Mouse (Mus musculus) olfactory bulb, adult 2 months (tissue): Measurements from ENCODE around the gene Gls2.

Source experiments
- CTCF ChIP-seq: fragments of 200-500 bp; IDR thresholded peaks from 2 replicates; pipeline ENCODE4 v1.5.1; 2012; ENCODE audit warnings: low read depth, mild to moderate bottlenecking, low read length, moderate library complexity; ENCODE audit not compliant: insufficient read depth
- POLR2A ChIP-seq: fragments of 200-500 bp; IDR thresholded peaks from 2 replicates; pipeline ENCODE4 v1.6.1; 2012; ENCODE audit warnings: mild to moderate bottlenecking, low read depth, low read length, moderate library complexity; ENCODE audit not compliant: insufficient read depth

DNA sequence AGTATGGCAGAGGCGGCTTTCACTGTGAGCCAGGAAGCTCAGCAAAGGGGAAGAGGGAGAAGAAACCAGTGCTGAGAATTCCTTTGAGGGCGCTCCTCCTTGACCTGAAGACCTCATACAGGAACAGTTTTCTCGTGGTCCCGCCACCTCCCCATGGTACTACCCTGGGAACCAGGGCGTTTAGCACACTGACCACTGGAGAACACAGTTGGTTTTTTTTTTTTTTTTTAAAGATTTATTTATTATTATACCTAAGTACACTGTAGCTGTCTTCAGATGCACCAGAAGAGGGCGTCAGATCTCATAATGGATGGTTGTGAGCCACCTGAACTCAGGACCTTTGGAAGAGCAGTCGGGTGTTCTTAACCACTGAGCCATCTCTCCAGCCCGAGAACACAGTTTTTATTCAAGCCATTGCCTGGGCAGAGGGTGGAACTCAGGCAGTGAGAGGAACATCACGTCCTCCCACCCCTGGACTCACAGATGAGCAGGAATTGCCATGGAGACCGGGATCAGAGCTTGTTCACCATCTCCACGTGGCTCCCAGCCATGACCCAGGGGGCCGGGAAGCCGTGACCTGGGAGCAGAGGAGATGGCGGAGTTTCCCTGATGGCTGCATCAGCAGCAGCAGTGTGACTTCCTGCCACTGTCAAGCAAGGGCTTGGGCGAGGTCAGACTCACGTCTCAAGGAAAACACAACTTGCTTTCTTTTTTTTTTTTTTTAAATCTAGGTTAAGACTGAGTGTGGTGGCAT lies 27.5 kb downstream of the Gls2 start:
- TF ChIP-seq POLR2A (no peak), CTCF (no peak)
